Mouse (Mus musculus): ENCODE measurements around the gene Dscaml1.

Dscaml1 gene

GRCm38 (mm10) chr9:45411803-45412202, 14.6 kb upstream of the Dscaml1 start:
- DNase-seq (ENCODE audit: low spot score in 2 of 2) = no peak

GRCm38 (mm10) chr9:45412287-45412686, 14.1 kb upstream of the Dscaml1 start:
- DNase-seq (ENCODE audit: low spot score in 2 of 2) = peak; percentile 92

DNA sequence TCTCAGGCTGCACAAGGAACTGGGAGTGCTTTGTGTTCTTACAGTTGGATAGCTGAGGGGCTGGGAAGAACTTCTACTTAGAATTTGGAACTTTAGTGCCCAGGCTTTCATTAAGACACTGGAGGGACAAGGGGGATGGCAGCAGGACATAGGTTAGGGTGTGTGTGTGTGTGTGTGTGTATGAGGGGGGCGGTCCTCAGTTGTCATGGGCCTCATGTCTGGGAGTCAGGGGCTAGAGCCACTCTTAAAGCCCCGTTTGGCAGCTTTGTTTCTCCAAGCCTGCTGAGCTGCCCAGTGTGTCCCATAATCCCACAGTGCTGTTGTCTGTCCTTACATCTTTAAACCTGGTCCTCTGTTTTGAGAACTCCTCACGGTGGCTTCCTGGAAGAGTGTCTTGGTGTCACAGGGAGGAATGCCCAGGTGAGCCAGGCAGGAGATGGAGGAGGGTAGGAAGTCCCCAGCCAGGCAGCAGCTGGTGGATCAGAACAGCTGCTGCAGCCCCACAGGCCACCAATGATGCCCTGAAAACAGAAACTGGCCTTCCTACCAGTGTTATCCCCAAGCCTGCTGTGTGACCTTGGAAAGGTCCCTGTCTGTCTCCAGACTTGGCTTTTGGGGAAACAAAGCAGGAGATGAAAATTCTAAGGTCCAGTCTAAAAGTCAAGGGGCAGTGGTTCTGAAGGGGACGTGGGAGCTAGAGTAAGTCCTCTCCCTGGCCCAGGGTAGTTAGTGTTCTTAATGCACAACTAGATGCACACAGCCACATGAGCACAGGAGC, 13.5 kb upstream of the Dscaml1 start:
- no peak for DNase-seq (ENCODE audit: low spot score in 2 of 2)

GRCm38 (mm10) chr9:45413478-45414140, 12.8 kb upstream of the Dscaml1 start:
- DNase-seq (ENCODE audit: low spot score in 2 of 2) = no peak

DNA sequence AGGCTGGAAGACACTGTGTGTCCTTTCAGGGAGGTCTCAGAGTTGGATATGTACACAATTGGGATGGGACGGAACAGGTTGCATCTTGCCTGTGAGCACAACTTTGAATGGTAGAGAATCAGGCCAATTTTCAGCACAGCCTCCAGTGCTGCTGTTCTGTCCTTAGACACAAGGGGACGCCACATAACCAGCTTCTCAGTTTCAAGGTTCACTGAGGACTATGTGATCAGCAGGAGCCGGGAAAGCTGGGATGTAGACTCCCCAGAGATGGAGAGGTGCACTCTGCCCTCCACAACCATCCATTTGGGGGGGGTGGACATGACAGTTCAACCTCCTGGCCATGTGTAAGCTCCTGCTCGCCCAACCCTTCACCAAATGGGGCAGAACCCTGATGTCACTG, 10.5 kb upstream of the Dscaml1 start:
- DNase-seq (ENCODE audit: low spot score in 2 of 2) = peak; percentile 75 to 79

DNA sequence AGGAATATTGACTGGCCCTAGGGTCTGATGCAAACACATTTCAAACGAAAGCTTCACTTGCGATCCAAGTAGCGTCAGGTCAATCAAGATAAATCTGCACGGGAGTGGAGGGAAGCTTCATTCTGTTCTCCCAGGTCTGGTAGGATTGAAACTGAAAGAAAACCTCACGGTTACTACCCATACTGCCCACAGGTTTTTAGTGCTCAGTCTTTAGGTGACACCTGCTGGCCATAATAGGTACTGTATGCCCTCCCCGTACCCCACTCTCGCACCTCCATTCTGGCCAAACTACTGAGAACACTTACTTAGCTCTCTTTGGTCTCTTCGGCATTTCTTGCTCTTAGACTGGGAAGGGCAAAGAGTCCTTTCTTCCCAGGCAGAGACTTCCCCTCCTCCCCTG, 9.2 kb upstream of the Dscaml1 start:
- DNase-seq (ENCODE audit: low spot score in 2 of 2) = no peak

GRCm38 (mm10) chr9:45418252-45418651, 8.2 kb upstream of the Dscaml1 start:
- DNase-seq (ENCODE audit: low spot score in 2 of 2) = no peak

DNA sequence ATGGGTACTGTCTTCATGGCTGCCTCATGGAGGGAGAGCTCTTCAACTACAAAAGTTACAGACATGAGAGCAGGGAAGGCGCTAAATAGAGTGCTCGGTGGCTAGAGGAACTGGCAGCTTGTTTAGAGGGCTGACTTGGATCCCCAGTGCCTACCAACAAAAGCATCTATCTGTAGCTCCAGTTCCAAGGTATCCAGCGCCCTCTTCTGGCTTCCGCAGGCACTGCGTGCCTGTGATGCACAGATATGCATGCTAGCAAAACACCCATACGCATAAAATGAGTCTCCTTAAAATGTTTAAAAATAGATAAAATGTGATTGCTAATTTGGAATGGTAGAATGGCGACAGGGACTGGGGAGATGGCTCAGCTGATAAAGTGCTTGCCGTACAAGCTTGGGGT, 5.2 kb upstream of the Dscaml1 start:
- DNase-seq (ENCODE audit: low spot score in 2 of 2) = no peak

GRCm38 (mm10) chr9:45422761-45423298, 3.6 kb upstream of the Dscaml1 start:
- DNase-seq (ENCODE audit: low spot score in 2 of 2) = no peak

DNA sequence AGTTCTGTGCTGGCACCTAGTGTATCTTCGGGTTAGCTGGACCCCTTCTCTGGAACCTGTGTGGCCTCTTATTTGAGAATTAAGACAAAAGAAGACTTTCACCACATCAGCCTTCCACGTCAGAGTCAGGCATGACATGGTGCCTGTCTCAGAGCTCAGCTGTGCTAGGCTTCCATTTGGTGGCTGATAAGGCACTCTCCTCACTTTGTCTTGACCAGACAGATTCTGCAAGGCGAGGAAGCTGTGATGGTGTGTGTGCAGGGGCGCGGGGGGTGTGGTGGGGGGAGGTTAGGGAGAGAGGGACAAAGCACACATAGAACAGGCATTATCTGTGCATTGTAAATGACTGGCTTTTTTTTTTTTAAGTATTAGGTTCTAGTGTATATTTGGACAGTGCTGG, 3.0 kb downstream of the Dscaml1 start:
- no peak for DNase-seq (ENCODE audit: low spot score in 2 of 2)

DNA sequence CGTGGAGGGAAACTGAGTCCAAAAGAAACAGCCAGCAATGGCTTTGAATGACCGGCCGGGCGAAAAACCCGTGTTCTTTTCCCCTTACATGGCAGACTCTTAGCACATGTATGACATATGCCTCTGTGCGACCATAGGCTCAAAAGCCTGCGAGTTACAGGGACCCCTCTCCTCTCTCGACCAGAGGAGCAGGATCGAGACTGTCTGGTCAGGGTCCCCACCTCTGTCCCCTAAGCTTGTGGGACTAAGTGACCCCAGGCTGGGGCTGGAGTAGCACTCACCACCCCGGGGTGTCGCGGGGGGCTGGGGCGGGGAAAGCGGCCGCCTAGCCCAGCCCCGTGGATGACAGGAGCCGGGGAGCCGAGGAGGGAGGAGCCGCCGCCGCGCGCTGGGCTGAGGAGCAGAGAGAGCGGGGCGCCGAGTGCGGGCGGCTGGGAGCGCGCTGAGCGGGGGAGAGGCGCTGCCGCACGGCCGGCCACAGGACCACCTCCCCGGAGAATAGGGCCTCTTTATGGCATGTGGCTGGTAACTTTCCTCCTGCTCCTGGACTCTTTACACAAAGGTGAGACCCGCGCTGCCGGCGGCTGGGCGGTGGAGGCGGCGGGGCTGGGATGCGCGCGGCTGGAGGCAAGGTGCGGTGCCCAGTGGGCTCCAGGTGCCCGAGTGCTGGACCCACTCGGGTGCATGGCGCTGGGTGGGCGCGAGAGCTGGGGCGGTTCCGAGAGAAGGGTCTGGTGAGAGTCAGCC, 3.7 kb downstream of the Dscaml1 start:
- DNase-seq (ENCODE audit: low spot score in 2 of 2) = no peak

- no peak for DNase-seq (ENCODE audit: low spot score in 2 of 2)
These were observed 4.2 kb downstream of the Dscaml1 start for GRCm38 (mm10) chr9:45430698-45430959.

DNA sequence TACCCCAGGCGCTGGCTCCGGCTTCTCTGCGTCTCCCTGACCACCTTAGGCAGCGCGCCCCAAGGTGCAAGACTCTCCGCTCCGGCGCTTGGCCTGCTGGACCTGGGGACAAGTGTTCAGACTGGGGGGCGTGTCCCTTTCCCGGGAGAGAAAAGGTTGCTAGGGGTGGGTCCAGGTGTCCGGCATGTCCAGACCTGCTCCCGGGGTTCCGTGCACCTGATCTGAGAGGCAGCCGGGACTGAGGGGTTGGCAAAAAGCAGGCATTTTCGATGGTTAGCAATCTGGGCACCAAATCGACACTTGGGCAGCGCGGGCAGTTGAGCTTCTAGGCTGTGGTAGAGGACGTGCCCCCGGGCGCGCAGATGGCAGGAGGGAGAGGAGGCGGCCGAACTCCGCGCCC, 4.7 kb downstream of the Dscaml1 start:
- DNase-seq (ENCODE audit: low spot score in 2 of 2) = no peak

GRCm38 (mm10) chr9:45432639-45433038, 6.2 kb downstream of the Dscaml1 start:
- no peak for DNase-seq (ENCODE audit: low spot score in 2 of 2)

DNA sequence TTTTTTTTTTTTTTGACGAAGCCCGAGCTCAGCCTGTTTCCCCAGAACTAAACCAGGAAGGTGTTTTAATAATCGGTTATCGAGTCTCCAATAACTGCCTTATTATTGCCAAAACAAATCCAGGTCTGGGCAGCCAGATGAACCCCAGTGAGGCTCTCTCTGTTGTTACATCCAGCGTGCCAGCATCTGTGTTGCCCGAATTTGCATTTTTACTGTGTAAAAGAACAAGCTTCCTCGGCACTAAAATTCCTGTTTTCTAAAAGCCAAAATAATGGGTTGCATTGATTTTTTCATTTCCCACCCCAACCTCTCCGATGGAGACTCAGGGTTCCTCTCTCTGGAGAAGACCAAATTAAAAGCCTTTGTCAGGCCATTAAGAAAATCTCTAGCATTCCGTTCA, 6.7 kb downstream of the Dscaml1 start:
- no peak for DNase-seq (ENCODE audit: low spot score in 2 of 2)

- DNase-seq (ENCODE audit: low spot score in 2 of 2) = no peak
These were observed 7.7 kb downstream of the Dscaml1 start for GRCm38 (mm10) chr9:45434171-45434570.

DNA sequence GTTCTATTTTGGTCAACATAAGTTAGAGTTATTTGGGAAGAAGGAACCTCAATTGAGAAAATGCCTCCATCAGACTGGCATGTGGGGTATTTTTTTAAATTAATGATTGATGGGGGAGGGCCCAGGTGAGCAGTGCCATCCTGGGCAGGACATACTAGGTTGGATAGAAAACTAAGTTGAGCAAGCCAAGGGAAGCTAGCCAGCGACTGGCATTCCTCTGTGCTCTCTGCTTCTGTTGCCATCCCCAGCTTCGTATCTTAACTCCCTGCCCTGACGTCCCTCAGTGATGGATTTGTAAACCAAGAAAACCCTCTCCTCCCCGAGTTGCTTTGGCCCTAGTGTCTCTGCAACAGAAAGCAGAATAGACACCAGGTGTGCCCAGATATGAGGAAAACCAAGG, 12.6 kb downstream of the Dscaml1 start:
- no peak for DNase-seq (ENCODE audit: low spot score in 2 of 2)

- DNase-seq (ENCODE audit: low spot score in 2 of 2) = no peak
These were observed 13.8 kb downstream of the Dscaml1 start for GRCm38 (mm10) chr9:45440083-45440784.

- DNase-seq (ENCODE audit: low spot score in 2 of 2) = no peak
These were observed 17.9 kb downstream of the Dscaml1 start for GRCm38 (mm10) chr9:45444251-45444798.

- DNase-seq (ENCODE audit: low spot score in 2 of 2) = no peak
These were observed 23.2 kb downstream of the Dscaml1 start for GRCm38 (mm10) chr9:45449658-45450057.

DNA sequence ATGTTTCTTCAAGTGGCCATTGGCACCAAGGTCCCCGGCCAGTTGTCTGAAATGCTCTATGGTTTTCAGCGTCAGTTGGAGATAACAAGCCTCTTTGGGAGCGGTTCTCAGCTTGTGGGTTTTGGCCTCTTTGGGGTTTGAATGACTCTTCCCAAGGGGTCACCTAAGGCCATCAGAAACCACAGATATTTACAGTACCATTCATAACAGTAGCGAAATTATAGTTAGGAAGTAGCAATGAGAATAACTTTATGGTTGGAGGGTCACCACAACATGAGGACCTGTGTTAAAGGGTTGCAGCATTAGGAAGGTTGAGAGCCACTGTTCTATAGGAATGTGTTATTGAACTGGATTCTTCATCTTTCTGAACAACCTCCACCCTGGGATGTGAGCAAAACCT, 24.9 kb downstream of the Dscaml1 start:
- DNase-seq (ENCODE audit: low spot score in 2 of 2) = no peak

DNA sequence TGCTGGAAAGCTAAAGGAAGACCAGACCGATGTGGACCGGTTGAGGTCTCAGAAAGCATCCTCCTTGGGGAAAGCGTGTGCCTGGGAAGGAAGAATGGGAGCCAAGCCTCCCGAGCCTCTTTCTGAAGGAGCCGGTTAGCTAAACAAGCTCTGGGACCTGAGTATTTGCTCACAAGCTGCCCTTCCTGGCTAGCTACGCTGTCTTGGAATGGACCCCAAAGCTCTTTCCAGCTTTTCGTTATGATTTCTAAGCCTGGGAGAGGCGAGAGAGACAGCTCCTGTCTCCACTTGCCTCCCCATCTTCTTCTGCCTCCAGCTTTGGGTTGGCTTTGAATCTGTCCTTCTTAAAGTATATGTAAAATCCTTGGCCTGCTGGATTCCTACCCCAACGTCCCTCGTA, 27.6 kb downstream of the Dscaml1 start:
- DNase-seq (ENCODE audit: low spot score in 2 of 2) = no peak
